Mouse (Mus musculus): Measurements from ENCODE around the gene Myog. TPM values are rescaled to one million over a fixed set of nuclear protein-coding genes. Genes with fewer than 3 reads are reported as not detected.
A peak's percentile ranks its signal among the peaks of the same experiment; 100 is the strongest.
"Not testable (repeated sequence)": the region's sequence is repeated elsewhere in the genome, so short reads cannot be mapped to it uniquely, and the experiment has no call there.

Gene Myog
- 1.1 and 4.9 TPM in 2 replicates for polyA plus RNA-seq (2016; fragmentation: Nextera tagmentation; extraction: Ambion mirVana)

DNA sequence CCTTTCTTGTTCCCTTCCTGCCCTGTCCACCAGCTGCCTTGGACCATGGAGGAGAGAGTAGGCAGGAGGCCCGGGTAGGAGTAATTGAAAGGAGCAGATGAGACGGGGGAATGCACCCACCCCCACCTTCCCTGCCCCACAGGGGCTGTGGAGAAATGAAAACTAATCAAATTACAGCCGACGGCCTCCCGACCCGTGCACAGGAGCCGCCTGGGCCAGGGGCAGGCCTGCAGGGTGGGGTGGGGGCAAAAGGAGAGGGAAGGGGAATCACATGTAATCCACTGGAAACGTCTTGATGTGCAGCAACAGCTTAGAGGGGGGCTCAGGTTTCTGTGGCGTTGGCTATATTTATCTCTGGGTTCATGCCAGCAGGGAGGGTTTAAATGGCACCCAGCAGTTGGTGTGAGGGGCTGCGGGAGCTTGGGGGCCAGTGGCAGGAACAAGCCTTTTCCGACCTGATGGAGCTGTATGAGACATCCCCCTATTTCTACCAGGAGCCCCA, at the start of gene Myog:
Myog (plus strand) TSS at position 392 of the 502 bp plus-strand sequence.
- Histone ChIP-seq H3K36me3 (no peaks in the 10 kb centered on the region), H3K9ac (no peak within 1 kb of the TSS), H3K4me1 (no peaks in the 10 kb centered on the region), H3K27ac (no peak within 1 kb of the TSS), H3K4me3 (no peak within 1 kb of the TSS), H3K9me3 (replicated peaks) (no peaks in the 10 kb centered on the region), H3K4me2 (no peak within 1 kb of the TSS), H3K27me3 (replicated peaks) (peaks cover 14% of the 10 kb centered on the region; the same call in 1 of the 2 replicates)
- 61% methylated on average over 11 of the region's 11 CpGs for WGBS (ENCODE audit: insufficient replicate concordance)
- no peak for ATAC-seq

- Histone ChIP-seq H3K27me3 (replicated peaks) (peaks cover 81% of the 10 kb centered on the region), H3K9ac (no peak overlapping the region), H3K4me1 (peaks cover 23% of the 10 kb centered on the region; the same call in 1 of the 2 replicates), H3K4me2 (no peak overlapping the region), H3K9me3 (replicated peaks) (no peaks in the 10 kb centered on the region), H3K27ac (no peak overlapping the region), H3K4me3 (no peak overlapping the region), H3K36me3 (no peaks in the 10 kb centered on the region)
- 50% methylated on average over 9 of the region's 9 CpGs for WGBS (ENCODE audit: insufficient replicate concordance)
- ATAC-seq, result no peak
Observed at GRCm38 (mm10) chr1:134240701-134241100, 49.1 kb upstream of the Myog start.

GRCm38 (mm10) chr1:134241298-134241697, 48.5 kb upstream of the Myog start:
- 59% methylated on average over 8 of the region's 8 CpGs for WGBS (ENCODE audit: insufficient replicate concordance)
- Histone ChIP-seq H3K36me3 (no peaks in the 10 kb centered on the region), H3K4me1 (peaks cover 21% of the 10 kb centered on the region; the same call in 1 of the 2 replicates), H3K27me3 (replicated peaks) (peaks cover 75% of the 10 kb centered on the region), H3K27ac (no peak overlapping the region), H3K9me3 (replicated peaks) (no peaks in the 10 kb centered on the region), H3K4me2 (no peak overlapping the region), H3K4me3 (no peak overlapping the region), H3K9ac (no peak overlapping the region)
- ATAC-seq, result no peak

DNA sequence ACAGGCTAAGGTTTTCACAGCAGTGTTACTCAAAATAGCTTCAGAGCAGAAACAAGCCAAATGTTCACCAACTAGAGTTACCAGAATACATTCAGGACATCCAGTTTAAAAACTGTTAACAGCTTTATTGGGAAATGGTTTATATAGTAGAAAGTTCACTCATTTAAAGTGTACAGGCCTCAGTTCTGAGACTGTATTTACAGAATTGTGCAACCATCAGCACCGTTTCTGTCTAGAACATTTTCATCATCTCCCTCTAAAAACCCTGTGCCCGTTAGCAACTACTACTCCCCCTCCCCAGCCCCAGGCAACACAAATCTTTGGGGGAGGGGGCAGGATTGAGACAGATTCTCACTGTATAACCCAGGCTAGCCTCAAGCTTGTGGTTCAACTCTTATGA, 47.5 kb upstream of the Myog start:
- no peak for ATAC-seq
- H3K4me2 ChIP-seq, result no peak overlapping the region
- H3K9me3 ChIP-seq (replicated peaks), result no peaks in the 10 kb centered on the region
- H3K27me3 ChIP-seq (replicated peaks), result peaks cover 65% of the 10 kb centered on the region
- WGBS (ENCODE audit: insufficient replicate concordance), result 44% methylated on average over 2 of the region's 2 CpGs
- no peaks in the 10 kb centered on the region for H3K36me3 ChIP-seq
- no peak overlapping the region for H3K27ac ChIP-seq
- no peak overlapping the region for H3K9ac ChIP-seq
- H3K4me3 ChIP-seq, result no peak overlapping the region
- H3K4me1 ChIP-seq, result peaks cover 21% of the 10 kb centered on the region; the same call in 1 of the 2 replicates

GRCm38 (mm10) chr1:134243505-134243904, 46.3 kb upstream of the Myog start:
- 62% methylated on average over 6 of the region's 6 CpGs for WGBS (ENCODE audit: insufficient replicate concordance)
- Histone ChIP-seq H3K4me3 (no peak overlapping the region), H3K9me3 (replicated peaks) (no peaks in the 10 kb centered on the region), H3K4me2 (no peak overlapping the region), H3K27me3 (replicated peaks) (peaks cover 54% of the 10 kb centered on the region), H3K9ac (no peak overlapping the region), H3K36me3 (no peaks in the 10 kb centered on the region), H3K4me1 (peaks cover 21% of the 10 kb centered on the region; the same call in 1 of the 2 replicates), H3K27ac (no peak overlapping the region)
- ATAC-seq, result no peak

GRCm38 (mm10) chr1:134243948-134244914, 45.6 kb upstream of the Myog start:
- ATAC-seq, result peak; percentile 75
- H3K27me3 ChIP-seq (replicated peaks), result peaks cover 48% of the 10 kb centered on the region
- H3K4me3 ChIP-seq, result no peak overlapping the region
- peaks cover 14% of the 10 kb centered on the region; the same call in 1 of the 2 replicates for H3K4me1 ChIP-seq
- 21% methylated on average over 35 of the region's 35 CpGs for WGBS (ENCODE audit: insufficient replicate concordance)
- H3K9me3 ChIP-seq (replicated peaks), result no peaks in the 10 kb centered on the region
- no peak overlapping the region for H3K9ac ChIP-seq
- H3K36me3 ChIP-seq, result no peaks in the 10 kb centered on the region
- H3K27ac ChIP-seq, result no peak overlapping the region
- peak overlapping the region; percentile 28; the same call in 1 of the 2 replicates for H3K4me2 ChIP-seq

GRCm38 (mm10) chr1:134245004-134245717, 44.6 kb upstream of the Myog start:
- no peak overlapping the region for H3K4me2 ChIP-seq
- H3K36me3 ChIP-seq, result no peaks in the 10 kb centered on the region
- no peaks in the 10 kb centered on the region for H3K9me3 ChIP-seq (replicated peaks)
- no peak overlapping the region for H3K9ac ChIP-seq
- H3K27me3 ChIP-seq (replicated peaks), result peaks cover 40% of the 10 kb centered on the region
- no peak overlapping the region for H3K4me3 ChIP-seq
- WGBS (ENCODE audit: insufficient replicate concordance), result 66% methylated on average over 14 of the region's 14 CpGs
- no peak; the same call in 1 of the 2 replicates for ATAC-seq
- H3K4me1 ChIP-seq, result peaks cover 14% of the 10 kb centered on the region; the same call in 1 of the 2 replicates
- H3K27ac ChIP-seq, result no peak overlapping the region

DNA sequence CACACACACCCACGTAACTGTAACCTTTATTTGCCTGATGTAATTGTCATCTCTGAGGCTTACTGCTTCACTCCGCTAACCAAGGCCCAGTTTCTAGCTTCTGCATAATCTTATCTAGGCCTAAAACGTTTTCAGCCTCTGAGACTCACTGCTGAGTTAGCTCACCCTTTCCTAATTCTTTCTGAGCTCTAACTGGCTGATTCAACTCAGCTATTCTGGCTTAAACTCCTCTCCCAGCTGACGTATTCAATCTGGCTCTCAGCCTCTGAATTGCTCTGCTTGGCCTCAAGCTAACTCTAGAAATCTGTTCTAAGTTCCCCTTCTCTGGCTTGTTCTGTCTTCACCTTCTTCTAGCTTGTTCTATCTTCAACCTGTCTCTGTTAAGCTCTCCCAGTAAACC, 43.2 kb upstream of the Myog start:
- peaks cover 27% of the 10 kb centered on the region for H3K27me3 ChIP-seq (replicated peaks)
- H3K9me3 ChIP-seq (replicated peaks), result no peaks in the 10 kb centered on the region
- ATAC-seq, result no peak
- no peaks in the 10 kb centered on the region for H3K36me3 ChIP-seq
- no peak overlapping the region for H3K4me2 ChIP-seq
- H3K4me1 ChIP-seq, result peaks cover 14% of the 10 kb centered on the region; the same call in 1 of the 2 replicates
- no peak overlapping the region for H3K9ac ChIP-seq
- WGBS (ENCODE audit: insufficient replicate concordance), result 54% methylated on average over 4 of the region's 4 CpGs
- H3K27ac ChIP-seq, result no peak overlapping the region
- no peak overlapping the region for H3K4me3 ChIP-seq

- not testable (repeated sequence) for H3K27ac ChIP-seq; H3K27me3 ChIP-seq (replicated peaks); H3K4me1 ChIP-seq; H3K9ac ChIP-seq; H3K4me2 ChIP-seq; ATAC-seq; H3K9me3 ChIP-seq (replicated peaks); H3K4me3 ChIP-seq; H3K36me3 ChIP-seq
- 48% methylated on average over 1 of the region's 1 CpGs for WGBS (ENCODE audit: insufficient replicate concordance)
Observed at GRCm38 (mm10) chr1:134249681-134250080, 40.1 kb upstream of the Myog start.

GRCm38 (mm10) chr1:134264341-134264740, 25.4 kb upstream of the Myog start:
- Histone ChIP-seq H3K27ac (no peak overlapping the region), H3K9ac (no peak overlapping the region), H3K4me1 (no peaks in the 10 kb centered on the region), H3K9me3 (replicated peaks) (0 out of 2 replicates have a peak, but pooled peaks cover 3% of the 10 kb centered on the region), H3K4me2 (no peak overlapping the region), H3K27me3 (replicated peaks) (0 out of 2 replicates have a peak, but pooled peaks cover 4% of the 10 kb centered on the region), H3K36me3 (no peaks in the 10 kb centered on the region), H3K4me3 (no peak overlapping the region)
- ATAC-seq, result no peak
- WGBS (ENCODE audit: insufficient replicate concordance), result 72% methylated on average over 6 of the region's 6 CpGs

DNA sequence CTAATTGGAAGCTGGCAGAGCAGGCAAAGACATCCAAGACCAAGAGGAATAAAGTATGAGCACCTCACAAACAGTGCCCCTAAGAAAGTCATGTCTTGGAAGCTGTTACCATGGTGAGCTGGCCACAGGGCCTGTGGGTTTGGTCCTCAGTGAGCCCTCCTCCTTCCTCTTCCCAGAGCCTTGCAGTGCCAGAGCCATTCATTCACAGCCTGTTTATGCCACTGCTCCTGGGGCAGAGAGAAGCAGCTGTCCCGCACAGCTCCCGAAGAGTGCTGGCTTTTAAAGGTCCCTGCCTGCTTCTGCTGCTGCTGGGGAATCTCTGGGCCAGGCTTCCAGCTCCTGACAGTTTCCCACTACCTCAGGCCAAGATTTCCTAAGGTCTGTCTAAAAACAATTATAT, 24.0 kb upstream of the Myog start:
- 60% methylated on average over 2 of the region's 2 CpGs for WGBS (ENCODE audit: insufficient replicate concordance)
- 0 out of 2 replicates have a peak, but pooled peaks cover 4% of the 10 kb centered on the region for H3K27me3 ChIP-seq (replicated peaks)
- no peak overlapping the region for H3K9ac ChIP-seq
- no peak overlapping the region for H3K27ac ChIP-seq
- no peak overlapping the region for H3K4me3 ChIP-seq
- H3K36me3 ChIP-seq, result no peaks in the 10 kb centered on the region
- H3K4me2 ChIP-seq, result no peak overlapping the region
- ATAC-seq, result no peak
- H3K9me3 ChIP-seq (replicated peaks), result no peaks in the 10 kb centered on the region
- H3K4me1 ChIP-seq, result no peaks in the 10 kb centered on the region

All from liver, embryonic 12.5 days (tissue).